Mouse (Mus musculus) forebrain, embryonic 11.5 days (tissue): ENCODE results near the gene Pdlim3. TPM values are rescaled to one million over a fixed set of nuclear protein-coding genes. Genes with fewer than 3 reads are reported as not detected.

Experiments used
- ATAC-seq: fragments of 200-750 bp; cut with Nextera tagmentation; replicated peaks from 2 replicates; pipeline ENCODE4 v1.8.0; 2017; ENCODE audit warnings: moderate TSS enrichment; ENCODE audit not compliant: low FRiP score
- DNase-seq: peaks from one replicate; pipeline ENCODE4 v3.0.0-alpha.2; 2017; ENCODE audit warnings: low spot score
- H3K27ac ChIP-seq: fragments of 300-500 bp; sonication (generic); 2 replicates; pipeline ENCODE4 v1.5.1; 2014; ENCODE audit warnings: low read depth, low read length
- H3K27me3 ChIP-seq: fragments of 300-500 bp; sonication (generic); 2 replicates; pipeline ENCODE4 v1.6.1; 2014; ENCODE audit warnings: mild to moderate bottlenecking, low read length, mixed read lengths; ENCODE audit not compliant: control insufficient read depth, insufficient read depth
- H3K36me3 ChIP-seq: fragments of 300-500 bp; sonication (generic); 2 replicates; pipeline ENCODE4 v1.6.1; 2014; ENCODE audit warnings: mild to moderate bottlenecking, low read length, moderate library complexity, mixed read lengths; ENCODE audit not compliant: control insufficient read depth, insufficient read depth
- H3K4me1 ChIP-seq: fragments of 300-500 bp; sonication (generic); replicated peaks from 2 replicates; pipeline ENCODE4 v1.6.1; 2014; ENCODE audit warnings: low read length, mixed read lengths; ENCODE audit not compliant: control insufficient read depth, insufficient read depth
- H3K4me2 ChIP-seq: fragments of 300-500 bp; sonication (generic); 2 replicates; pipeline ENCODE4 v1.6.1; 2014; ENCODE audit warnings: low read depth, mild to moderate bottlenecking, low read length, moderate library complexity, mixed read lengths; ENCODE audit not compliant: severe bottlenecking
- H3K4me3 ChIP-seq: fragments of 300-500 bp; sonication (generic); 2 replicates; pipeline ENCODE4 v1.5.1; 2014; ENCODE audit warnings: low read depth, low read length
- H3K9ac ChIP-seq: fragments of 300-500 bp; sonication (generic); 2 replicates; pipeline ENCODE4 v1.6.1; 2014; ENCODE audit warnings: low read length
- H3K9me3 ChIP-seq: fragments of 300-500 bp; sonication (generic); 2 replicates; pipeline ENCODE4 v1.6.1; 2016; ENCODE audit warnings: low read length, mixed read lengths; ENCODE audit not compliant: control insufficient read depth
- WGBS: fragments of 180-500 bp; shearing (Covaris S2); extraction: QIAGEN DNeasy Blood & Tissue Kit; methylation state at CpG from one replicate; pipeline ENCODE4 v1.1.7; 2014; 5-methylcytosine and 5-hydroxymethylcytosine counted together
- polyA plus RNA-seq: library from polyadenylated mRNA; unstranded; fragments of >200 nt; fragmentation: Nextera tagmentation; extraction: Ambion mirVana; gene quantifications from 2 replicates; pipeline ENCODE4 v1.2.1, GENCODE M21; 2014

Pdlim3 gene
- polyA plus RNA-seq, 1 experiment from 2014 or later: 10.0 TPM

- ATAC-seq: no peak
- Histone ChIP-seq H3K9ac (no peak overlapping the region), H3K4me2 (no peak overlapping the region), H3K4me1 (no peaks in the 10 kb centered on the region), H3K27ac (no peak overlapping the region), H3K36me3 (no peaks in the 10 kb centered on the region), H3K27me3 (no peaks in the 10 kb centered on the region), H3K4me3 (no peak overlapping the region), H3K9me3 (no peaks in the 10 kb centered on the region)
- no peak for DNase-seq
- 24% methylated on average over 2 of the region's 2 CpGs for WGBS
Observed at GRCm38 (mm10) chr8:45950622-45951021, 65.4 kb downstream of the Pdlim3 start.

Other genes with a start within 250 kb of the Pdlim3 start
- 0.23 TPM in 1 of 2 replicates, not detected in the other for gene Ccdc110, start 49.2 kb downstream of the Pdlim3 start, polyA plus RNA-seq
- gene 1700029J07Rik, start 89.8 kb downstream of the Pdlim3 start, polyA plus RNA-seq: 3.2 and 4.7 TPM in 2 replicates
- 50.3 and 58.0 TPM in 2 replicates for gene Ufsp2, start 90.1 kb downstream of the Pdlim3 start, polyA plus RNA-seq
- 0.40 and 0.53 TPM in 2 replicates for gene Lrp2bp, start 113.8 kb downstream of the Pdlim3 start, polyA plus RNA-seq
- gene Ankrd37, start 120.2 kb downstream of the Pdlim3 start, polyA plus RNA-seq: 13.4 and 15.4 TPM in 2 replicates